Mouse (Mus musculus) lung, adult 18-20 months (tissue): ENCODE data around the gene Rbms3.
A peak's percentile ranks its signal among the peaks of the same experiment; 100 is the strongest.

Source experiments
- DNase-seq, 2 experiments: peaks; one replicate each; pipeline ENCODE4 v3.0.0; 2022; ENCODE audit warnings: mixed read lengths in 2 of 2

Gene Rbms3

GRCm38 (mm10) chr9:117371980-117372379 lies 257.7 kb downstream of the Rbms3 start:
- DNase-seq: no peak

DNA sequence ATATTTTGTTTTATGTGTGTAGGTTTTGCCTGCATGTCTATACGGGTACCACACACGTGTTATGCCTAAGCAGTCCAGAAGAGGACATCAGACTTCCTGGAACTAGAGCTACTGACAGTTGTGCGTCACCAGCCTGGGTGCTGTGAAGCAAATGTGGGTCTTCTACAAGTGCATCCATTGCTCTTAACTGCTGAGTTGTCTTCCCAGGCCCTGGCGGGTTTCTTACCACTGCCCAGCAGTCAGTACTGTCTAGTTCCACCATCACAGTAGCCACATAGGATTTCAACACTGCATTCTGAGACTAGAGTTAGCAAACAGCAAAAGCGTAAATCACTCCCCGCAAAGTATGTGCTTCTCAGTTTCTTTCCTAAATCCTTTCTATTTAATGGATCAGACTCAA lies 259.6 kb downstream of the Rbms3 start:
- no peak for DNase-seq

- DNase-seq: no peak
Measured at GRCm38 (mm10) chr9:117368016-117368415, 261.7 kb downstream of the Rbms3 start.

GRCm38 (mm10) chr9:117364610-117365009 lies 265.1 kb downstream of the Rbms3 start:
- DNase-seq: no peak

DNA sequence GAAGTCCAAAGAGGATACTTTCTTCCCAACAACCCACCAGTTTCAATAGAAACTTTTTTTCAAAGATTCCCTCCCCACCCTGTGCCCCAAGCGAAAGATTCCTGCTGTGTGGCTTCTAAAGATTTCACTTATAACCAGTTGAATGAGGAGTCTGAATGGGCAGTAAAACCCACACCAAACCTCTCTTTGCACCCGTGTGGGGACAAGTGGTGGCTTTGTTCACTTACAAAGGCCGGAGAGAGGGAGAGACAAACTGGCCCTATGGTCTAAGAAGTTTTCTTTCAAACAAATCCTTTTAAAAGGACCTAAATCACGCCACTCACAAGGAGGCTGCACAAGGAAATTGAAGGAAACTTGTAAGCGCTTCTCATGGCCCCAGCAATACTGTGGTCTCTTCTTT lies 268.3 kb downstream of the Rbms3 start:
- no peak for DNase-seq

DNA sequence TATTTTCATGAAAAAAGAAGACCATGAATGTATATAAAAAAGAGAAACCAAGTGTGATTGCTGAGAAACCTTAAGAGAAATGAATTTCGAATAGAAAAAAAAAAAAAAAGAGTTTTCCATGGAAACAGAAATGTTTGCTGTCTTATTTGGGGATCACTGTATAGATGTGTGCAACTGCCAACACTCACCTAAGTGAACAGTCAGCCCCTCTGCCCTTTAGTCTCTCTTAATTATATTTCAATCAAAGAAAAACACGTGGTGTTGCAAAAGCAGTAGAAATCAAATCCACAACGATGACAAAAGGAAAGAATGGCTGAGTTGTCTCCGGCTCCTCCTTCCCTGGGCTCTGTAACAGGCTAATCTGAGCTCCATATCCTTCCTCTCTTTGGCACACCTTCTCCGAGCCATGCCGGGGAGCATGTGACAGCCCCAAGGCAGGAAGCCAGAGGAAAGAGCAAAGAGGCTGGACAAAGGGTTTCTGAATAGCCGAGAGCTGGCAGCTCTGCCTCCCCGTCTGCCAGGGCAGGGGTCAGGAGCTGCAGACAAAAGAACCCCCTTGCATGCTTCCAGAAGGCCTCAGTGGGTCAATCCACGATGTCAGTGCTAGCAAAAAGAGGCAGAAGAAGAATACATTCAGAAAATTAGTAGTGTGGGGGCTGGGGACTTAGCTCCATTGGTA lies 272.8 kb downstream of the Rbms3 start:
- peak; percentile 79 to 84 for DNase-seq

DNA sequence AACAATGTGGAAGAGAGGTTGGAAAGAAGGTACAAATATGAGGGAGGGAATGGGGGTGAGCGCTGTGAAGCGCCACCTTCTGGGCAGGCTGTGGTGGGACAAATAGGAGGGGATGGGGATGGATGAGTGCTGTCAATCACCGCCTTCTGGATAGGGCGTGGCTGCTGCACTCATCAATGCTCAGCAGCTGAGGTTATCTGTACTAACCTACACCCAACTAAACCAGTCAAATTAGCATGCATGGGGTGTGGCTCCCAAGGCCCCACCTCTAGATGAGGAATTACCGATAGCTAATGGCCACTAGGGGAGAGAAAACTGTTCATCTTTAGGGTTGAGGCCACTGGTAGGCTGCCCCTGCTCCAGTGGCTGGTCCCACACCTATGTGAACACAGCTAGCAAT lies 274.2 kb downstream of the Rbms3 start:
- DNase-seq: no peak

DNA sequence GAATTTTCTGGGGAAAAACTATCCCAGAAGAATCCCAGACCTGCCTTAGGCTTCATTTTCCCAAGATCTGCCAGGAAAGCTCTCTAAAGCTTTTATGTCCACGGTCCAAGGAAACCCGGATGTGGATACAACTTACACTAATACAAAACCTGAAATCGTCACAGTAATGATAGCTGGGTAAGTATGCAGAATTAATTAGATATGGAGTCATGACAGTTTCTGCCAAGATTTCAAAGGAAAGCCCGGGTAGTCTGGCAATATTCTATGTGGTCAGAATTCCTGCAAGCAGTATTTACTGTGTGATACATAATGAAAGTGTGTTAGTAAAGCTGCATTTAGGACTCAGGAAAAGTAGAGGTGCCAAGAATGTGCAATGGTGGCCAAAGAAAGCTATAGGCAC lies 287.4 kb downstream of the Rbms3 start:
- no peak for DNase-seq

DNA sequence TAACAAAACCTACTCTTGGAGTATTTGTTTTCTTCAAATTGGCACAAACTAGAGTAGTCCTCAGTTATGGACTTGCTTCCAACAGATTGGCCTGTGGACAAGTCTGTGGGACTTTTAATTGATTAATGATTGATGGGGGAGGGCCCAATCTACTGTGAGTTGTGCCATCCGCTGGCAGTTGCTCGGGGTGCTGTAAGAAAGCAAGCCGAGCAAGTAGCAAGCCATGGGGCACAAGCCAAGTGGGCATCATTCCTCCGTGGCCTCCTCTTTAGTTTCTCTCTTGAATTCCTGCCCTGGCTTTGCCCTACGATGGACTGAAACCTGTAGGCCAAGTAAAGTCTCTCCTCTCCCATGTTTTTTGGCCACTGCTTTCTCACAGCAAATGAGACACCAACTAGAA lies 299.0 kb downstream of the Rbms3 start:
- peak in 1 of 2 experiments; percentile 10 for DNase-seq

GRCm38 (mm10) chr9:117319271-117319670 lies 310.4 kb downstream of the Rbms3 start:
- DNase-seq: no peak

- no peak for DNase-seq
Measured at GRCm38 (mm10) chr9:117318461-117318860, 311.3 kb downstream of the Rbms3 start.

- DNase-seq: peak; percentile 14 to 24
Measured at GRCm38 (mm10) chr9:117317251-117317650, 312.5 kb downstream of the Rbms3 start.

DNA sequence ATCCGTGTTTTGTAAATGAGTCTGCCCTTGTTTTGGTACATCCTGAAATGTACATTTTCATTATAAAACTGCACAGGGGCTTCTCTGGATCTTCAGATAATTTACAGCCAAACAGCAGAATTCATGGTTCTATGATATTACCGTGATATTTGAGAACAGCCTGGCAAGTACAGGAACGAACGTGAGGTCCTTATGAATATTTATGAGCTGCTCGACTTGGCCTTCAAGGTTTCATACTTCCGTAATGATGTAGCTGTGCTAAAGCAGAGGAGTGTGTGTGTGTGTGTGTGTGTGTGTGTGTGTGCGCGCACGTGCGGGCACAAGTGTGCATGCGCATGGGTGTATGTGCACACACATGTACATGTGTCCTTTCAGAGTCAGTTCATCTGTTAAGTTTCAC lies 316.1 kb downstream of the Rbms3 start:
- no peak for DNase-seq

DNA sequence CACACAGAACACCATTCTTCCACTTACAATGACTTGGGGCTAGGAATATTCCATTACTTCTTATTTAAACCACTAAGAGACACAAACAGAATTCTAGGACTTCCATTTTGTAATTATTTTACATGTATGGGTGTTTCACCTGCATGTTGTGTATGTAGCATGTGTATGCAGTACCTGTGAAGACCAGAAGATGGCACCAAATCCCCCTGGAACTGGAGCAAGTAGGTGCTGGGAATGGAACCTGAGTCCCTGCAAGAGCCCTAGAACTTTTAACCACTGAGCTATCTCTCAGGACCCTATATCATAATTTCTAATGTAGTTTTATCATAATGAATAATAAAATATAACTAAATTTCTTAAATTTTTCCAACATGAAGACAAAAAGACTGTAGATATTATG lies 319.9 kb downstream of the Rbms3 start:
- no peak for DNase-seq

DNA sequence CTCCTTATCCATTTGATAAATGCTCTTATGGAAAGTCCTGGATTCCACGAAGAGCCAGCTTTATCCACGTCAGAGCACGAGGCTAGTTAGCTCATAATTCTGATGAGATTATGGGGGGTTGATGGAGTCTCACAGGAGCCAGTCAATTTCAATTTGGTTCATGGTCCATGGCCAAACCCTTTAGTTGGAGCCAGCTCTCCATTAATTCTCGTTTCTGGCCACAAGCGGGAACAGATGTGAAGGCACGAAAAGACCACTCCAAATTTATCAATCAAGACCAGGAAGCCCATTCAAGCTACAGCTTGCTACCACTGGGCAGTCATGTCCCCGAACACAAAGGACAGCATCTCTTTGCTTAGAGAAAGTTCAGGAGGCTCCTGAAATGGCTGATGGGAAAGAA lies 330.7 kb downstream of the Rbms3 start:
- DNase-seq: no peak

- DNase-seq: peak; percentile 68 to 79
Measured at GRCm38 (mm10) chr9:117297662-117298531, 331.8 kb downstream of the Rbms3 start.

- DNase-seq: no peak
Measured at GRCm38 (mm10) chr9:117291066-117291850, 338.5 kb downstream of the Rbms3 start.

GRCm38 (mm10) chr9:117274846-117275245 lies 354.9 kb downstream of the Rbms3 start:
- DNase-seq: no peak

DNA sequence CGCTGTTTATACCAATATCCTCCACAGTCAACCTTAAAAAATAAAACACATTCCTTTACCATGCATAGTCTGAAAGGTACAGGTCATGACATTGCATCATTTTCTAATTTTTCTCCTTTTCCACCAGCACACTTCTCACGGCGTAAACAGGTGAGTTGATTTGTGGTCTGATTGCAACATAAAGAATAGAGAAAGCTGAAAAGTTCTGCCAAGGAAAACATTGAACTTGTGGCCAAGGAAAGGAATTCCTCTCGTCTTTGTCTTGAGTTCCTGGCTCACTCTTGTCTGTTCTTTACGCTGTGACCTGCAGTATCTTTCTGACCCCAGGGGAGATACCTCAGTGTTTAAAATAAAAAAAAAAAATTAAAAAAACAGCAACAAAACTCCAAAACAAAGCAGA lies 370.1 kb downstream of the Rbms3 start:
- peak in 1 of 2 experiments; percentile 22 for DNase-seq

GRCm38 (mm10) chr9:117253361-117253760 lies 376.4 kb downstream of the Rbms3 start:
- peak; percentile 36 to 48 for DNase-seq

GRCm38 (mm10) chr9:117252411-117252861 lies 377.3 kb downstream of the Rbms3 start:
- DNase-seq: peak; percentile 67 to 73

GRCm38 (mm10) chr9:117251521-117252368 lies 378.0 kb downstream of the Rbms3 start:
- peak; percentile 26 to 45 for DNase-seq
